Comparison of ENCODE assay signal across 25 mouse cellular contexts in the genomic region with DNA sequence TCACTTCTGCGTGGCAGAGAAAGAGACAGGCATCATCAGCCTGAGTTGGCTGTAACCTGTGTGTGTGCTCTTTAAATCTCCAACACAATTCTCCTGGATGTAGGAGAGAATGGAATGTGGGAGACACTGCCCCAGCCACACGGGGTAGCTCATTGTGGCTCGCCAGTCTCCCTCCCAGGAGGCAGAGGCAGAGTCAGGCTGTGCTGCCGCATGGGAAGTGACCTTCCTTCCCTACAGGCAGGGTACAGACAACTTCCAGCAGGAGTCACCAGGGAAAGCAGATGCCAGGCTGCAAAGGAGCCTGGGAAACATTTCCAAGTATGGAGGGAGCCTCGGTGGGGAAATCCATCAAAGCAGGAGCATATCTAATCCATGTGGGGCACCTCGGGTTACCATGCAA.
DNase-seq lines count a peak whose midpoint lies in the region; ATAC-seq and TF ChIP-seq lines count a peak whose summit lies in the region.
"Had no signal": no experiment of that assay in that cellular context is flagged by ENCODE, and none has a peak within 500 bp of the region (broad histone marks: within the 10 kb centered on the region; RNA-seq: fewer than 3 reads in every experiment).

No protein-coding gene starts in this region.

- peaks cover 2% of the 10 kb centered on the region; the same call in 1 of the 2 replicates for H3K36me3 ChIP-seq in heart, adult 2 months (ENCODE audit: control insufficient read depth, insufficient read depth, low read length)
- H3K36me3 ChIP-seq in heart, embryonic 12.5 days = no peaks in the 10 kb centered on the region
- H3K36me3 ChIP-seq in heart, postnatal 0 days (replicated peaks; ENCODE audit: control insufficient read depth, insufficient read depth, low read length) = no peaks in the 10 kb centered on the region
- no peaks in the 10 kb centered on the region for H3K36me3 ChIP-seq in heart, embryonic 11.5 days (ENCODE audit: control insufficient read depth, insufficient read depth, low read length)
- H3K36me3 ChIP-seq: embryonic facial prominence, embryonic 10.5 days; embryonic facial prominence, embryonic 12.5 days; G1E had no signal

- DNase-seq in frontal cortex, postnatal 14 days (ENCODE audit: low spot score in 2 of 2) = no peak
- no peak for DNase-seq in heart, adult 2 months
- peak; percentile 28 for DNase-seq in heart, postnatal 0 days (ENCODE audit: low spot score)
- peak; percentile 30 for DNase-seq in heart, postnatal 4 days
- DNase-seq in heart, adult 9 months (ENCODE audit: low spot score in 2 of 2) = no peak
- DNase-seq: adrenal gland, adult 8-10 months; adrenal gland, postnatal 14 days; adrenal gland, postnatal 36 days; B cell, adult 2 months; cerebellum, adult 11-12 months; cerebellum, adult 2 months; cerebellum, adult 9-10 months; cerebellum, postnatal 10 days; cerebellum, postnatal 25 days had no signal

- no peaks in the 10 kb centered on the region for H3K9me3 ChIP-seq in heart, embryonic 12.5 days (replicated peaks)
- H3K9me3 ChIP-seq in heart, postnatal 0 days (replicated peaks; ENCODE audit: control insufficient read depth, low read length) = no peaks in the 10 kb centered on the region
- H3K9me3 ChIP-seq in heart, embryonic 11.5 days (replicated peaks; ENCODE audit: control insufficient read depth, low read length) = no peaks in the 10 kb centered on the region
- H3K9me3 ChIP-seq: embryonic facial prominence, embryonic 10.5 days; embryonic facial prominence, embryonic 12.5 days; forebrain, embryonic 13.5 days; G1E had no signal

- ATAC-seq in frontal cortex, adult (ENCODE audit: low TSS enrichment) = peak; percentile 33
- ATAC-seq in heart, embryonic 12.5 days (ENCODE audit: insufficient number of reproducible peaks, low FRiP score) = no peak
- ATAC-seq in heart, postnatal 0 days (ENCODE audit: insufficient read depth, low read depth) = peak; percentile 29; the same call in 1 of the 2 replicates
- no peak for ATAC-seq in heart, embryonic 11.5 days (replicated peaks; ENCODE audit: insufficient number of reproducible peaks, low FRiP score, low TSS enrichment)
- ATAC-seq: activated CD4-positive, CD25-positive, alpha-beta regulatory T cell, adult 4 months; CD4-positive, CD25-positive, alpha-beta regulatory T cell, adult 4 months; forebrain, embryonic 13.5 days; Patski had no signal

- H3K9ac ChIP-seq in heart, adult 2 months (ENCODE audit: low read depth, low read length) = no peak overlapping the region
- no peak overlapping the region for H3K9ac ChIP-seq in heart, embryonic 12.5 days
- H3K9ac ChIP-seq in heart, postnatal 0 days (replicated peaks; ENCODE audit: low read depth, low read length) = no peak overlapping the region
- no peak overlapping the region; the same call in 1 of the 2 replicates for H3K9ac ChIP-seq in heart, embryonic 11.5 days (ENCODE audit: low read depth, low read length)
- H3K9ac ChIP-seq: embryonic facial prominence, embryonic 12.5 days; forebrain, embryonic 13.5 days had no signal

- H3K27me3 ChIP-seq in heart, adult 2 months (ENCODE audit: control insufficient read depth, insufficient read depth, low read length) = no peaks in the 10 kb centered on the region
- H3K27me3 ChIP-seq in heart, embryonic 12.5 days (replicated peaks) = no peaks in the 10 kb centered on the region
- no peaks in the 10 kb centered on the region for H3K27me3 ChIP-seq in heart, postnatal 0 days (ENCODE audit: control insufficient read depth, insufficient read depth, low read length)
- no peaks in the 10 kb centered on the region for H3K27me3 ChIP-seq in heart, embryonic 11.5 days (ENCODE audit: control insufficient read depth, insufficient read depth, low read length)
- H3K27me3 ChIP-seq: CH12.LX; embryonic facial prominence, embryonic 12.5 days; forebrain, embryonic 13.5 days; Patski had no signal

- 0 out of 2 replicates have a peak overlapping the region, but pooled peaks have one; percentile 11 for H3K27ac ChIP-seq in heart, adult 2 months
- H3K27ac ChIP-seq in heart, embryonic 12.5 days (ENCODE audit: poor library complexity, severe bottlenecking) = no peak overlapping the region
- H3K27ac ChIP-seq in heart, postnatal 0 days (ENCODE audit: low read depth) = no peak overlapping the region; the same call in 1 of the 2 replicates
- no peak overlapping the region for H3K27ac ChIP-seq in heart, embryonic 11.5 days (ENCODE audit: low read depth, low read length)
- H3K27ac ChIP-seq: embryonic facial prominence, embryonic 10.5 days; embryonic facial prominence, embryonic 12.5 days; forebrain, embryonic 13.5 days had no signal

- peaks cover 3% of the 10 kb centered on the region for H3K4me1 ChIP-seq in heart, adult 2 months (ENCODE audit: control insufficient read depth, insufficient read depth, low read length)
- H3K4me1 ChIP-seq in heart, embryonic 12.5 days (replicated peaks) = peaks cover 17% of the 10 kb centered on the region
- peaks cover 12% of the 10 kb centered on the region; the same call in 1 of the 2 replicates for H3K4me1 ChIP-seq in heart, postnatal 0 days (ENCODE audit: control insufficient read depth, insufficient read depth)
- H3K4me1 ChIP-seq in heart, embryonic 11.5 days (ENCODE audit: control insufficient read depth, insufficient read depth, low read length) = peaks cover 7% of the 10 kb centered on the region; the same call in 1 of the 2 replicates

- no peak overlapping the region for H3K4me2 ChIP-seq in heart, embryonic 12.5 days
- H3K4me2 ChIP-seq in heart, postnatal 0 days (ENCODE audit: low read depth, low read length) = no peak overlapping the region
- no peak overlapping the region for H3K4me2 ChIP-seq in heart, embryonic 11.5 days
- H3K4me2 ChIP-seq: embryonic facial prominence, embryonic 12.5 days; forebrain, embryonic 13.5 days had no signal

- H3K4me3 ChIP-seq in heart, adult 2 months = no peak overlapping the region
- H3K4me3 ChIP-seq in heart, embryonic 12.5 days = no peak overlapping the region
- H3K4me3 ChIP-seq in heart, postnatal 0 days (ENCODE audit: low read depth, low read length) = no peak overlapping the region
- no peak overlapping the region for H3K4me3 ChIP-seq in heart, embryonic 11.5 days (ENCODE audit: low read depth, low read length)
- H3K4me3 ChIP-seq: embryonic facial prominence, embryonic 10.5 days; embryonic facial prominence, embryonic 12.5 days; forebrain, embryonic 13.5 days had no signal

- intact Hi-C loops in heart, adult 2 months (cut with DNase I) = no loop called here

- TF ChIP-seq EP300 in heart, adult 2 months (IDR thresholded peaks at IDR 0.05; ENCODE audit: insufficient read depth, low read depth, low read length) = no peak
- no peak for TF ChIP-seq EP300 in heart, postnatal 0 days (IDR thresholded peaks at IDR 0.05; ENCODE audit: low read depth)

- TF ChIP-seq CTCF in heart, adult 2 months (IDR thresholded peaks at IDR 0.05) = no peak
- 0 out of 2 replicates have a peak, but pooled peaks have one; percentile 4 for TF ChIP-seq CTCF in heart, postnatal 0 days (IDR thresholded peaks at IDR 0.05; ENCODE audit: low read depth)

- no peak for TF ChIP-seq POLR2A in heart, adult 2 months (IDR thresholded peaks at IDR 0.05; ENCODE audit: insufficient read depth, low read depth, low read length)

- 33% methylated on average over 6 of the region's 6 CpGs for WGBS in heart, adult 2 months
- 39% methylated on average over 6 of the region's 6 CpGs for WGBS in heart, embryonic 12.5 days
- 33% methylated on average over 6 of the region's 6 CpGs for WGBS in heart, postnatal 0 days
- 44% methylated on average over 6 of the region's 6 CpGs for WGBS in heart, embryonic 11.5 days (ENCODE audit: insufficient replicate concordance)

- H3K79me2 ChIP-seq in heart, adult 2 months (replicated peaks; ENCODE audit: control insufficient read depth, insufficient read depth, low read length) = no peaks in the 10 kb centered on the region

Comparison
In these comparisons a context has a peak if more than half of its experiments do, and no peak if none do; other contexts are left out.
1. ATAC-seq: peak in frontal cortex, adult (single experiment) and heart, postnatal 0 days (single experiment); none in heart, embryonic 12.5 days (single experiment) and heart, embryonic 11.5 days (single experiment).
2. DNase-seq: peak in heart, postnatal 0 days (single experiment) and heart, postnatal 4 days (single experiment); none in frontal cortex, postnatal 14 days (0 of 2), heart, adult 2 months (0 of 2) and heart, adult 9 months (0 of 2).